Mouse (Mus musculus) central nervous system, embryonic 18 days (tissue): Measurements from ENCODE around the gene Gm21992. TPM values are rescaled to one million over a fixed set of nuclear protein-coding genes. Genes with fewer than 3 reads are reported as not detected.

Experiments
- polyA plus RNA-seq: library from polyadenylated mRNA; depleted of rRNA; stranded (reverse); fragments of >200 nt; gene quantifications from 2 replicates; pipeline ENCODE4 v1.2.3, GENCODE M21; 2012; rRNA removed

Gm21992 gene
- polyA plus RNA-seq: 10.6 and 11.3 TPM in 2 replicates

GRCm38 (mm10) chr19:4811063-4811908, at the start of gene Gm21992, which contains the start of gene Rbm14:
TSS of gene Gm21992 (minus strand) at chr19:4811612.
TSS of gene Rbm14 (minus strand) at chr19:4811634.

GRCm38 (mm10) chr19:4854552-4855469, 43.4 kb upstream of the Gm21992 start, which contains the start of gene Ctsf:
TSS of gene Ctsf (plus strand) at chr19:4855130.

GRCm38 (mm10) chr19:4839149-4839548, 27.7 kb upstream of the Gm21992 start, which contains the start of the genes Ccs and Ccdc87:
TSS of gene Ccs (minus strand) at chr19:4839332.
TSS of gene Ccdc87 (plus strand) at chr19:4839366.

GRCm38 (mm10) chr19:4793831-4794422, 17.5 kb downstream of the Gm21992 start, which contains the start of gene Rbm4:
TSS of gene Rbm4 (minus strand) at chr19:4793901.

GRCm38 (mm10) chr19:4756193-4756911, 55.1 kb downstream of the Gm21992 start, which contains the start of gene Rbm4b:
TSS of gene Rbm4b (plus strand) at chr19:4756497.

GRCm38 (mm10) chr19:4711098-4711600, 100.3 kb downstream of the Gm21992 start, which contains the start of gene Sptbn2:
TSS of gene Sptbn2 (plus strand) at chr19:4711167.

GRCm38 (mm10) chr19:4698205-4698677, 113.2 kb downstream of the Gm21992 start, which contains the start of gene Gm960:
TSS of gene Gm960 (minus strand) at chr19:4698668.

Other genes starting within 250 kb of the Gm21992 start
- 70.1 and 75.0 TPM in 2 replicates for gene Lrfn4, start 195.9 kb downstream of the Gm21992 start, polyA plus RNA-seq
- gene Rce1, start 186.0 kb downstream of the Gm21992 start, polyA plus RNA-seq: 62.2 and 64.2 TPM in 2 replicates
- gene Gm960, start 112.9 kb downstream of the Gm21992 start, polyA plus RNA-seq: 7.5 and 7.7 TPM in 2 replicates
- 36.9 and 40.5 TPM in 2 replicates for gene Sptbn2, start 100.4 kb downstream of the Gm21992 start, polyA plus RNA-seq
- gene Rbm4b, start 55.1 kb downstream of the Gm21992 start, polyA plus RNA-seq: 65.3 and 74.3 TPM in 2 replicates
- 117 and 122 TPM in 2 replicates for gene Rbm4, start 17.7 kb downstream of the Gm21992 start, polyA plus RNA-seq
- gene Rbm14, start within 50 bp of the Gm21992 start, polyA plus RNA-seq: 45.3 and 49.8 TPM in 2 replicates
- 42.6 and 45.4 TPM in 2 replicates for gene Ccs, start 27.7 kb upstream of the Gm21992 start, polyA plus RNA-seq
- gene Ccdc87, start 27.8 kb upstream of the Gm21992 start, polyA plus RNA-seq: 0.95 and 0.98 TPM in 2 replicates
- gene Ctsf, start 43.5 kb upstream of the Gm21992 start, polyA plus RNA-seq: 77.2 and 77.8 TPM in 2 replicates
- 1.1 and 2.5 TPM in 2 replicates for gene Actn3, start 66.3 kb upstream of the Gm21992 start, polyA plus RNA-seq
- gene Zdhhc24, start 67.1 kb upstream of the Gm21992 start, polyA plus RNA-seq: 34.2 and 37.1 TPM in 2 replicates
- 19.7 and 23.0 TPM in 2 replicates for gene Bbs1, start 95.0 kb upstream of the Gm21992 start, polyA plus RNA-seq
- 89.2 and 90.6 TPM in 2 replicates for gene Dpp3, start 116.7 kb upstream of the Gm21992 start, polyA plus RNA-seq
- gene Peli3, start 131.5 kb upstream of the Gm21992 start, polyA plus RNA-seq: 11.6 and 14.6 TPM in 2 replicates
- gene Mrpl11, start 150.5 kb upstream of the Gm21992 start, polyA plus RNA-seq: 93.3 and 102 TPM in 2 replicates
- gene Npas4, start 178.7 kb upstream of the Gm21992 start, polyA plus RNA-seq: 7.7 and 9.5 TPM in 2 replicates
- gene Slc29a2, start 212.2 kb upstream of the Gm21992 start, polyA plus RNA-seq: 39.3 and 39.8 TPM in 2 replicates
- gene B4gat1, start 227.2 kb upstream of the Gm21992 start, polyA plus RNA-seq: 56.5 and 59.7 TPM in 2 replicates
- 3.2 TPM in 2 replicates for gene AC124502.3, start 227.3 kb upstream of the Gm21992 start, polyA plus RNA-seq
- 24.9 and 25.9 TPM in 2 replicates for gene Brms1, start 229.7 kb upstream of the Gm21992 start, polyA plus RNA-seq
- 3.1 and 3.9 TPM in 2 replicates for gene Rin1, start 238.9 kb upstream of the Gm21992 start, polyA plus RNA-seq